Mouse (Mus musculus): Measurements from ENCODE around the gene Fam124a.
"Not testable (repeated sequence)": the region's sequence is repeated elsewhere in the genome, so short reads cannot be mapped to it uniquely, and the experiment has no call there.

Gene Fam124a

DNA sequence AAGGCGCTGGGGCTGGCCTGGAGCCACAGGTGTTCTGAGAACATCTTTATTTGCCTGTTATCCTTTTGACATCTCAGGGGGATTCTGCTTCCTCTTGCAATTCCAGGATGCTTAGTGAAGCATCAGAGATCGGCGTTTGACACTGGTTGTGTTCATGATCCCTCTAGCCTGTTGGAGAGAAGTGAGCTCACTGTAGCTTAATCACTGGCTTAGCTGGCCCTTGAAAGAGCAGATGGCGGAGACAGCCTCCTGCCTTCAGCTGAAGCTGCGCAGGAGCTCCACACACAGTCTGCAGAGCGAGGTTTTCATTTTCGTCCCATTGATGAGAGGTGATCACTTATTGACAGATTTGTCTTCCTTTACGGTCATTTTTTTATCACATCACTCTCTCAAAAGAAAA, 20.3 kb downstream of the Fam124a start:
- DNase-seq (ENCODE audit: low read depth) = no peak

DNA sequence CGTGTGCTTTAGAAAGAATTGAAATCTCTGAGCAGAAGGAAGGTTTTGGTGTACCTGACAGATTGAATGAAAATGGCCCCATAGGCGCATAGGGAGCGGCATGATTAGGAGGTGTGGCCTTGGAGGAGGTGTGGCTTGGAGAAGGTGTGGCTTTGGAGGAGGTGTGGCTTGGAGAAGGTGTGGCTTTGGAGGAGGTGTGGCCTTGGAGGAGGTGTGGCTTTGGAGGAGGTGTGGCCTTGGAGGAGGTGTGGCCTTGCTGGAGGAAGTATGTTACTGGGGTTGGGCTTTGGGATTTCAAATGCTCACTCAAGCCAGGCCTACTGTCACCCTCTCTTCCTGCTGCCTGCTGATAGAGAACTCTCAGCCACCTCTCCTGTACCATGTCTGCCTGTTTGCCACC, 25.4 kb downstream of the Fam124a start:
- no peak for DNase-seq (ENCODE audit: low read depth)

DNA sequence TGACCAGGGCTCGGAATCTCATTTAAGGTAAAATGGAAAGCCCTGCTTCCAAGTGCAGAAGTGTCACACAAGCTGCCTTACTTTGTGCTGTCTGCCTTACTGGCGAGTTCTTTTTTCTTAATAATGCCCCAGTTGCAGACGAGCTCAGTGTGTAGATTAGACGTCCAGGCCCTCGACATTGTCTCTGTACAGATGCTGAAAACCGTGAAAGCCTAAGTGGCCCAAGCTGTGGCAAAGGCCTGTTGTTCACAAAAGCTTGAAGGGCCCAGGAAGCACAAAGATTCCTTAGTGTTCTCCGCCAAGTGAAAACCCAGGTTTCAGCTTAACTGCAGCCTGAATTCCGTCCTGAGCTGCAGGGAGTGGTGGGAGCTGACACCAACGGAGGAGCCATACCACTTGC, 26.2 kb downstream of the Fam124a start:
- DNase-seq (ENCODE audit: low read depth) = no peak

DNA sequence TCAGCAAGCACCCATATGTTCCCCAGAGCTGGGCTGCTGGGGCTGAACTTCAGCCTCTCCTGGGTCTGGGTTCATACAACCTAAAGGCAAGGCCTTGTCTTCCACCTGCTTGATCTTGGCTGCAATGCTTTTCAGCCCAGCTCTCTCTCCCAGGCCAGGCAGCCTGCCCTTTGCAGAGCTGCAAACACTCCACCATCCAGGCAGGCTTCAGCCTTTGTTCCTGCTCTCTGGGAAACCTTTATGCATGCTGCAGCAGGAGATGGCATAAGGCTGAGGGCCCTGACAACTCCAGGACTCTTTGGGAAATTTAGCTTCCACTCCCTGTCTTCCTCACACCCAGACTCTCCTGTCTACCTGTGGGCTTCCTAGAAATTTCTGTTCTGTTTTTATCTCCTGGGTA, 29.1 kb downstream of the Fam124a start:
- DNase-seq (ENCODE audit: low read depth) = no peak

DNA sequence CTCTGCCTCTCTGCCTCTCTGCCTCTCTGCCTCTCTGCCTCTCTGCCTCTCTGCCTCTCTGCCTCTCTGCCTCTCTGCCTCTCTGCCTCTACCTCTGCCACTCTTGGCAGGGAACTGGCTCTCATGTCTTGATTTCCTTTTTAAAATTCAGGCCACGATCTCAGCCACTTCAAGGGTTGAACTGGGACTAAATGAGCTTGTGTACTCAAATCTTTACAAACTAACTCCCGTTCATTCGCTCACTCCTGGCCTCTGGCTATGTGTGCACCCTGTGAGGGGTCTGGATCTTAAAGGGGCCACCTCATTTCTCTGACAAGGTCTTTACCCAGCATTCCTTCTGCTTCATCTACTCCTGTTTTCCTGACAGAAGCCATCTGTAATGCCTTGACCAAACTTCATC, 29.8 kb downstream of the Fam124a start:
- no peak for DNase-seq (ENCODE audit: low read depth)

DNA sequence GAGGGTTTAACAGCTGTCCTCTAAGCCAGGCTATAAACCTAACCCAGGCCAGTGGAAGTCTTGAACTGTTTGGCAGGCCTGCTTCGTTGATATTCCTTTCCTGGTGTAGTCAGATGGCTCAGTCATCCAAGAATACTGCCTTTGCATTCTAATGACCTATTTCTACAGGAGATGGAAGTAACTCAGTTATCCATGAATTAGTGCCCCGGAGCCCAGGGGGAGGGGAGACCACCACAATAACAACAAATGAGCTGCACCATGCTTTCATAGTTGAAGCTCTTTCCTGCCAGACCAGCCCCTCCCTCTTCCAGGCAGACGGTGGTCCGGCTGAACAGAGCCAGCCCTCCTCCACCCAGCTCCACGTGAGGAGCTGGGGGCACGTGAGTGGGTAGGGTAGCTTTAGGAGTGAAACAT, 44.6 kb downstream of the Fam124a start:
- DNase-seq (ENCODE audit: low read depth) = no peak

DNA sequence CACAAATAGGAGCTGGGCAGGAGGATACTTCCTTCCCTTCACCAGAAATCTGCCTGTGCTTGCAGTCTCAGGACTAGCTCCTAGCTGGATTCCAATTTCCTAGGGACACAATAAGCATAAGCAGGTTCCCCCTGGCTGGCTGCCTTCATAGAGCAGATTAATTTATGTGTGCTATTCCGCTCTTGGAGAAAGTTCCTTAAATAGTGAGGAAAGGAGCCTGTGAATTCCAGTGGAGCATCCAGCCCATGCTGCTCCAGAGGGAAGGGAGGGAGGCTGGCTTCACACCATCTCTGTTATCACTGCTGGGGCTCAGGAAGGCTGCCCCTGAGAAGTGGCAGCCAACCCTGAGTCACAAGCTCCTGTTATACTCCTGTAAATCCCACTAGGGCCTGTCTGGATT, 46.7 kb downstream of the Fam124a start:
- DNase-seq (ENCODE audit: low read depth) = no peak

DNA sequence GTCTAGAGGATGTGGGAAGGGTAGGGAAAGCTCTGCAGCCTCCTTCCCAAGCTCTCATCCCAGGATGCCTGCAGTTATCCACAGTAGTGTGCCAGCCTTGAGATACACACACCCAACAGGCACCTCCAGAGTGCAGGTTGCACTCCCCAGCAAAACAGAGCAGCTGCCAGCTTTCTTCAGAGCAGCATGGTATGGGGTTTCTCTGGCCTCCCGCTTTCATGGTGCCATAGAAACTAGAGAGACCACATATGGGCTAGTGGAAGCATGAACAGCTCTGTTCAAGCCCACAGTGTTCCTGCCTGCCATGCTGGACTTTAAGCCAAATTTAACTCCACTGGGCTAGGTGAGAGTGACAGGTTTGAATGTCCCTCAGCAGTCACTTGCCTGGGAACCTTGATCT, 47.3 kb downstream of the Fam124a start:
- no peak for DNase-seq (ENCODE audit: low read depth)

DNA sequence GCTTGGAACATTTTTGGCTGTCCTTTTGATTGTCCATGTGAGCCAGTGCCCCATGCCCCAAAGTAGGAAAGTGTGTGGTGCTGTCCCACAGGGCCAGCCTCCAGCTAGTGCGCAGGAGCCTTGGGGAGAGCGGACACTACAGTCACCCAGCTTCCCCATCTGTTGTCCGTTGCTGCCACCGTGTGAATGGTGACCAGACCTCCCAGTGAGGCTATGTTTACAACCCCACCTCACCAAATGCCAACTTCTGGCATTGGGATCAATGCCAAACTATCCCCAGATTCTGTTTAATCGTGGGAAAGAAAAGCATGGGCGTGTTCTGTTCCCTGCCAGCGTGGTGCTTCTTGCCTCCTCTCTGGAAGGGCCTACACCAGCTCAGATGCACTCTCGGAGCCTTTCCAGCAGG, 52.3 kb downstream of the Fam124a start:
- no peak for DNase-seq (ENCODE audit: low read depth)

DNA sequence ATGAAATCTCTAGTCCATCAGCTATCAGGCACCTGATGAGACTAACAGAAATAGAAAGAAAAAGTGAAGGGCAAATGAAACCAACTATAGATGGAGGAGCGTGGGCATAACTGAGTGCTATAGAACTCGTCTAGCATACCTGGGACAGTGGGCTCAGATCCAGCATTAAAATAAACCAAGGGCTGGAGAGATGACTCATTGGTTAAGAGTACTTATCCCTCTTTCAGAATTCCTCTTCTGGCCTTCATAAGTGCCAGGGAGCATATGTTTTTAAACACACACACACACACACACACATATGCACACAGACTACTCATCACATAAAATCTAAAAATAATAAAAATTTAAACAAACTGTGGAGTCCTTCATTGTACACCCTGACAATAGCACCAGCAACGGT, 54.4 kb downstream of the Fam124a start:
- no peak for DNase-seq (ENCODE audit: low read depth)

DNA sequence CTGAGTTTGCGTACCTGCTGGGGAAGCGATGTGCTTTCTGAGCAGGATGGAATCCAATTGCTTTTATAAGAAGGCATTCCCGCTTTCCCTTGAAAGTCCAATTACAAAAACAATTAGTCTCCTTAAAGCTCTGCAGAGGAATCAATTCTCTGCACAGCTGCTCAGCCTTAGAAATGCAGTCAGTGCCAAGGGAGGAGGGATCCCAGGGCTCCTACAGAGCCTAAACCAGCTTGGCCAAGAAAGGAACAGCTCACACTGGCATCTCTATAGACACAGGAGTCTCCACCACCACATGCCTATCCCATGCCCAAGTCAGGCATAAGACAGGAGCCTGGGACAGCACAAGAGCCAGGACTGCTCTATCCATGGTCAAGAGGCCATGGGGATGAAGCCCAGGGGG, 66.9 kb downstream of the Fam124a start:
- no peak for DNase-seq (ENCODE audit: low read depth)

DNA sequence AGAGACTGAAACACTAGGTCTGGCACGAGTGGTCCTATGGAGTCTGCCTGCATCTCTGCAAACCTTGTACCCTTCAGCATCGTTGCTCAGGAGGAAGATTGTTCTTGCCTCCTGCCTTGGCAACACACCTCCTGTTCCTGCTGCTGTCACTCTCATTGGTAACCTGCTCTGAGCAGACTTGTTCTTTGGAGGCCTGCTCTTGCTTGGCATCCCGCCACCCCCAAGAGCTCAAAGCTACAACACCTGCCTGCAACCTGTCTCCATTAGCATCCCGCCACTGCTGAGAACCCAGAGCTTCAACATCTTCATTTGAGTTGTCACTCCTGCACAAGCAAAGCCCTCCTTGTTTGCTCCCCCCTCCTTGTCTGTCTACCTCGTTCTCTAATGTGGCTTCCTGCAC, 72.4 kb downstream of the Fam124a start:
- no peak for DNase-seq (ENCODE audit: low read depth)

DNA sequence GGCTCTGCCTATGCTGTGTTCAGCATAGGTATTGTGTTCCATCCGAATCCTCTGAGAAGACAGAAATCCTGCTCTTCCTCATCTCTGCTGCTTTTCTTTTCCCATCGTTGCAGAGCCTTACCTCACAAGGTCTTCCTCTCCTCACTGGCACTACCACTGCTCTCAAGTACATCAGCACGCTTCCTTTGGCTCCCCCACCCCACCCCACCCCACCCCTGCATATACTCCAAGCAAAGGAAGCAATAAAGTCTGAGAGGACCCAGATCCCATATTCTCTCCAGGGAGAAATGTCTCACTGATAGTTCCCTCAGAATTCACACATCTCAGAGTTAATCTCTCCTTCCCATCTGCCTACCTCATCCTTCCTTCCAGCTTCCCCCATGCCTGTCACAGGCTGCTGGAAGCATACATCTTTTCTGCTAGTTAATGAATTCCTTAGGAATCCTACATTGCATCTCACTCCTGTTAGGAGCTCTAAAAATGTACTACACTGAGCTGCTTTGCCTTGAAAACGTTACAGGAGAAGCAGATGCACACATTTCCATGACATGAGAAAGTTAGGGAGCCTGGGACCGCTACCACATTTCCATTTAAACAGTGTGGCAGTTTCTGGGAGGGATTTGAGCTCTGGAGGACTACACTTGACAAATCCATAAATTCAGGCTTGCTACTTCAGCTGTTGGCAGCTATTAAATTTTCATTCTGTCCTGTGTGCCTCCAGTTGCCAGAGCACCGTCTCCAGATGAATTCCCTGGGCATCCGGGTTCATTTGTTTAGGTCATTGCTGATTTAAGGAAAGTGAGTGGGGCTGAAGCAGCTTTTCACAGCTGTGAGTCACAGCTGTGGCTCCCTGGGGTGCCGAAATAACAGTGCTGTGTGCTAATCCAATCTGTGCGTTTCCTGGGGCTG, 82.2 kb downstream of the Fam124a start:
- no peak for DNase-seq (ENCODE audit: low read depth)

DNA sequence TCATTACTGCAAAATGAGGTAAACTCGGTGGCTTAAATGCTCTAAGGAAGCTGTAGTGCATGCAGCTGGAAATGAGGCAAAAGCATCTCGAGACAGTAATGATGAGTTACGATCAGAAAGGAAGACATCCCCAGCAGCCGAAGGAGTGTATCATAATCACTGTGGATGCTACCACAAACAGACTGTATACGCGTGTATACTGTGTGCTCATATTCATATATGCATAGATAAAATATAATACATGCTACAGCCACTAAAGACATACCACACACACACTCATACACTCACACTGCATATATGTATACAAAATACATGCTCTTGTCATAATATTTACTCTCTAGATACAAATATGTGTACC, 82.8 kb downstream of the Fam124a start:
- no peak for DNase-seq (ENCODE audit: low read depth)

DNA sequence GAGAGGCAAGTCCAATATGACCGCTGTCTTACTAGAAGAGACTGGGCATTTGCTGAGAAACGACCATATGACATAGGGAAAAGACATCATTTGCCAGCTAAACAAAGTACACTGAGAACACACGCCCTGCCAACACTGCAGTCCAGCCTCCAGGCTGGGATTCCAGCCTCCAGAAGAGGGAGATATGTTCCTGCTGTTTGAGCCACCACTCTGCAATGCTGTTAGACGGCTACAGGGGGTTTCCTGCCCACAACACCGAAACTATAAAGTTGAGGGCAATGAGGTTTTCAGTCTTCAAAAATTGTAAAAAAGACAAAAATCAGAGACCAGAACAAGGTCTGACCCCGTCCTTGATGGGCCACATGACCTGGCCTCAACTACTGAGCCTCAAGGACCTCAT, 83.6 kb downstream of the Fam124a start:
- DNase-seq (ENCODE audit: low read depth) = peak; percentile 1

DNA sequence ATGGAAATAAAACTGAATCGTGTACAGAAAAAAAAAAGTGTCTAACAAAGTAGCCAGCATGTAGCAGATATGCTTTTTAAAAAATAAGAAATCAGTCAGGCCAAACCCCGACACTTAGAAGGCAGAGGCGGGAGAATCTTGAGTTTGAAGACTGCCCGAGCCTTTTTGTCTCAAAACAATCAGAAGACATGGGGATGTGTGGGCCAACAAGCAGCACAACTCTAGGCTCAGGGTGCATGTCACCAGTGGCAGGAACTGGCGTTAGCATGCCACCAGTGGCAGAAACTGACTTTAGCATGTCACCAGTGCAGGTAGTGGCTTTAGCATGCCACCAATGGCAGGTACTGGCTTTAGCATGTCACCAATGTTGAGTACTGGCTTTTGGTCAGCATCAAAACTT, 84.0 kb downstream of the Fam124a start:
- no peak for DNase-seq (ENCODE audit: low read depth)

DNA sequence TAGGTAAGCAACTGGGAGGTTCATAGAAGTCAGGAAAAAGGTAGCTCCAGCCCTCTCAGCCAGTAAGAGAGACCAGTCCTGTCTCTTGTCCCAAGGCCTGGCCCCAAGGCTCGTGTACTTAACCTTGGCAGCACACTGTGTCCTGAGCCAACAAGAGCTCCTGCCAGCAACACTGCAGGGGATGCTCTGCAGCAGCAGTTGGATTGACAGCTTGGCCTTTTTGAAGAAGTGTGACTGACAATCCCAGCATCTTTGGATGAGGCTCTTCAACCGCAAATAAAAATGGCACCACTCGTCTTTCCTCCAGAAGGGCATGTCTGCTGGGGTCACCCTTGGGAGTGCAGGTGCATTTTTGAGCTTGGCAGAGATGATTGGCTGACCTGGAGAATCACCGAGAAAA, 84.9 kb downstream of the Fam124a start:
- DNase-seq (ENCODE audit: low read depth) = no peak

DNA sequence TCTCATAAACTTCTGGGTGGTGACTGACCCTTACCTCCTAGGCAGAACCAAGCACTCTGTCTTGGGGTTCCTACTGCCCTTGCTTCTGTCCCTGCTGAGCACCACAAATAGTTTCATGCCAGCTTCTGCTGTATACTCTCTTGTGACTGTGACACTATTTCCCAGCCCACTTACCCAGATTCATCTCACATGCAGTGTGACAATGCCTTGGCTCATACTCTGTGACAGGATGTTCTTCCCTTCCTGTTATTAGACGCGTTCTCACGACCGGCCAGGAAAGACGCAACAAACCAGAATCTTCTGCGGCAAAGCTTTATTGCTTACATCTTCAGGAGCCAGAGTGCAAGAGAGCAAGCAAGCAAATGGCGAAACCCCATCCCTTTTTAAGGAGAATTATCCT, 86.8 kb downstream of the Fam124a start:
- DNase-seq (ENCODE audit: low read depth) = not testable (repeated sequence)

DNA sequence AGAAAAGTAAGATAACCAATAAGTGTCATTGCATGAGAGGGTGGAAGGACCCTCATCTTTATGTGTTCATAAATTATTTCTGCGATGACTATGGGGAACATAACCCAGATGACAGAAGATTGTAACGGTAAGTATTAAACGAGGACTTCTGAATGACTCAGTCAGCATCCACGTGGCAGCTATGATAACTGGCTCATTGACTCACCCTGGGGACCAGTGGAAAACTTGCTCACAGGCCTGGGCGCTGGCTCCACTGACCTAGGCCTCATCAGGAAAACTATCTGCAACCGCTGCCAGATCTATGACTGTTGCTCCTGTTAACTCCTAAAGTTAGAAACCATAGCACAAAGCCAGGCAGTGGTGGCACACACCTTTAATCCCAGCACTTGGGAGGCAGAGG, 92.9 kb downstream of the Fam124a start:
- no peak for DNase-seq (ENCODE audit: low read depth)

DNA sequence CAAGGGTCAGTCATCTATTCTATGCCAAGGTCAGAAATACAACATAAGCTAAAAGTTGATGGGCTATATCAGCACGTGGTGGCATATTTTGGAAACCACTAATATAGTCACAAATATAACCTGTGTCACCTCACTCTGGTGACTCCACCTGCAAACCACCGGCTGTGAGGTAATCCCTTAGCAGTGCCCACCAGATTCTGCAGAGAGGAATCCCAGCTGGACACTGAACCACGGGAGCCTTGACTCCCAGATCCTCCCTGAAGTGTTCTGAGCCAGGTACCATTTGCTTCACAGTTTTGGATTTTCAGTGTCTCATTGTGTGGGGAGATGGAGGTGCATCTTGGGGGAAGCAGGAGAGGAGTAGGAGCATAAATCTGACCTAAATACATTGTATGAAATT, 94.8 kb downstream of the Fam124a start:
- no peak for DNase-seq (ENCODE audit: low read depth)

DNA sequence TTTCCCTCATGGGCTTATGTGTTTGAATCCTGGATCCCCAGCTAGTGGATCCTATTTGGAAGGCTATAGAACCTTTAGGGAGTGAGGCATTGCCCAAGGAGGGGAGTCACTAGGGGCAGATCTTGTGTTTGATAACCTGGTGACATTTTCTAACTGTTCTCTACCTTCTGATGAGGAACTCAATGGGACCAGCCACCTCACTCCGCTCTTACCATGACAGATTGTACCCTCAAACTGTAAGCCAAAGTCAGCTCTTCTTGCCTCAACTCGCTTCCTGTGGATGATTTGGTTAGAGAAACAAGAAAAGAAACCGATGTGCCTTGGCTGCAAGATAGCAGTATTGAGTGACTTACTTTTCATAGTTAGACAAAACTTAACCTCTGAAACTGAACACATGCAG, 96.2 kb downstream of the Fam124a start:
- DNase-seq (ENCODE audit: low read depth) = no peak

DNA sequence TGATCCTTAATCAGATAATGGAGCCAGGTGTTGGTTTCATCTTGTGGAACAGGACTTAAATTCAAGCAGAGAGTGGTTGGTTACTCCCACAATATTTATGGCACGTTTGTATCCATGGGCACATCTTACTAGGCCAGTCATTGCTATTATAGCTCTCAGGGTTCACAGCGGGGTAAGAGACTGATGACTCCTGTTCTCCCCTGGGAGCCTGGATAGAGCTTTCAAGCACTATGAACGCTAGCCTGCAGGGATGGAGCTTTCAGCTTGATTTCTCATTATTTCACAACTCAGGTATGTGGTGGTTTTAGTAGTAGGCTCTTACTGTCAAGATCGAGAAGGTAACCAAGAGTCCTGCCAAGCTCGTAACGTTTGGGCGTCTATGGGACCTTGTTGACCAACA, 100.5 kb downstream of the Fam124a start:
- DNase-seq (ENCODE audit: low read depth) = no peak

DNA sequence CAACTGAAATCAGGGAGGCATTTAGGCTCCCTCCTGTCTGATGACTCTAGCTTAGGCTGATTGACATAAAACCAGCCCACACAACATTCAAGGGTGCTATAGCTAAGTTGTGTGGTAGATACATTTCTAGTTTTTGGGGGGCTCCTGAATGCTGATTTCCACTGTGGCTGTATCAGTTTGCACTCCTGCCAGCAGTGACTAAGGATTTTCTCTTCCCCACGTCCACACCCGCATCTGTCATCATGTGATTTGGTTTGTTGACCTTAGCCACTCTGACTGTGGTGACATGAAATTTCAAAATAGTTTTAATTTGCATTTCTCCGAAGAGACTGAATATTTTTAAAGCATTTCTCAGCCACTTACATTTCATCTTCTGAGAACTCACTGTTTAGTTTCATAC, 101.9 kb downstream of the Fam124a start:
- DNase-seq (ENCODE audit: low read depth) = no peak
